Mouse (Mus musculus) forebrain, embryonic 12.5 days (tissue): ENCODE data around the gene Snip1. TPM values are rescaled to one million over a fixed set of nuclear protein-coding genes. Genes with fewer than 3 reads are reported as not detected.

Experiments
- ATAC-seq: fragments of 200-750 bp; cut with Nextera tagmentation; 2 replicates; pipeline ENCODE4 v1.8.0; 2017; ENCODE audit warnings: moderate TSS enrichment; ENCODE audit not compliant: low FRiP score
- H3K27ac ChIP-seq: fragments of 300-500 bp; sonication (generic); 2 replicates; pipeline ENCODE4 v1.5.1; 2016; ENCODE audit warnings: mild to moderate bottlenecking
- H3K27me3 ChIP-seq: fragments of 300-500 bp; sonication (generic); 2 replicates; pipeline ENCODE4 v1.6.1; 2016; ENCODE audit warnings: mild to moderate bottlenecking
- H3K36me3 ChIP-seq: fragments of 300-500 bp; sonication (generic); replicated peaks from 2 replicates; pipeline ENCODE4 v1.6.1; 2016; ENCODE audit warnings: mild to moderate bottlenecking
- H3K4me1 ChIP-seq: fragments of 300-500 bp; sonication (generic); 2 replicates; pipeline ENCODE4 v1.6.1; 2016
- H3K4me2 ChIP-seq: fragments of 300-500 bp; sonication (generic); 2 replicates; pipeline ENCODE4 v1.6.1; 2016; ENCODE audit warnings: mild to moderate bottlenecking, moderate library complexity
- H3K4me3 ChIP-seq: fragments of 300-500 bp; sonication (generic); replicated peaks from 2 replicates; pipeline ENCODE4 v1.5.1; 2016; ENCODE audit warnings: mild to moderate bottlenecking
- H3K9ac ChIP-seq: fragments of 300-500 bp; sonication (generic); 2 replicates; pipeline ENCODE4 v1.6.1; 2016; ENCODE audit warnings: mild to moderate bottlenecking
- H3K9me3 ChIP-seq: fragments of 300-500 bp; sonication (generic); 2 replicates; pipeline ENCODE4 v1.6.1; 2016
- WGBS: fragments of 180-500 bp; shearing (Covaris S2); methylation state at CpG from one replicate; pipeline ENCODE4 v1.1.7; 2016; 5-methylcytosine and 5-hydroxymethylcytosine counted together
- polyA plus RNA-seq: library from polyadenylated mRNA; unstranded; fragments of >200 nt; fragmentation: Nextera tagmentation; extraction: Ambion mirVana; gene quantifications from 2 replicates; pipeline ENCODE4 v1.2.1, GENCODE M21; 2016

Snip1 gene
- polyA plus RNA-seq, 1 experiment from 2014 or later: 32.2 TPM

DNA sequence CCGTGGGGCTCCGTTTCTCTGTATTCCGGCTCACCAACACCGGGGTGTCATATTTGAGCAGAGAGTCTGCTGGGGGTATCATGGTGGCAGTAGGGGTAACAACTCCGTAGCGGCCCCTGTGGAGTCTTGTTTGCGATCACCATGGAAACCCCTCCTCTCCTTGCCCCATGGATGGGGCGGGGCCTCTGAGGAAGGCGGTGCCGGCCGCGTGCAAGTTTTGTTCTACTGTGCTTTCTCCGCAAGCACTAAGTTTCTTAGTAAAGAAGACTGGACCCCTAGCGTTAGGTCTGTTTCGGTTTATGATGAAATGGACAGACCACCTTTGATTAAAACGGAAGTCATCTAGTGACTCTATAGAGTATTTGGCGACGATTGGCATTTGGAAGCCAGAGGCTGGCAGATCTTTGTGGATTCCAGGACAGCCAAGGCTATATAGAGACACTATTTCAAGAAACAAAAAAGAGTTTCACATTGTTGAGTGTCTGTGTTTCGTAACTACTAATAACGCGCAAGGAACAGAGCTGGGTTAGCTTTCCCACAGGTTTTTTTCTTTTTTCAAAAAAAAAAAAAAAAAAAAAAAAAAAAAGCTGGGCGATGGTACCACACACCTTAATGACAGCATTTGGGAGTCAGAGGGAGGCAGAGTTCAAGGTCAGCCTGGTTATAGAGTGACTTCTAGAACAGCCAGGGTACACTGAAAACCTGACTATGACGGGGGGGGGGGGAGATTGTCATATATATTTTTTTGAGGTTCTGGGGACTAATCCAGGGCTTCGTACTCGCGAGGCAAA is 760 bp upstream of the Snip1 start, which contains the start of gene Dnali1:
TSS of gene Dnali1 (minus strand) at position 187 of the 791 bp plus-strand sequence.
- Histone ChIP-seq H3K27ac (peak within 1 kb of the TSS; percentile 65), H3K9me3 (no peaks in the 10 kb centered on the region), H3K4me1 (peaks cover 21% of the 10 kb centered on the region), H3K27me3 (peaks cover 5% of the 10 kb centered on the region; the same call in 1 of the 2 replicates), H3K4me2 (peak within 1 kb of the TSS; percentile 90), H3K4me3 (peak within 1 kb of the TSS; percentile 98), H3K9ac (peak within 1 kb of the TSS; percentile 92), H3K36me3 (peaks cover 19% of the 10 kb centered on the region)
- peak; percentile 31; the same call in 1 of the 2 replicates for ATAC-seq
- WGBS: 4% methylated on average over 26 of the region's 26 CpGs

DNA sequence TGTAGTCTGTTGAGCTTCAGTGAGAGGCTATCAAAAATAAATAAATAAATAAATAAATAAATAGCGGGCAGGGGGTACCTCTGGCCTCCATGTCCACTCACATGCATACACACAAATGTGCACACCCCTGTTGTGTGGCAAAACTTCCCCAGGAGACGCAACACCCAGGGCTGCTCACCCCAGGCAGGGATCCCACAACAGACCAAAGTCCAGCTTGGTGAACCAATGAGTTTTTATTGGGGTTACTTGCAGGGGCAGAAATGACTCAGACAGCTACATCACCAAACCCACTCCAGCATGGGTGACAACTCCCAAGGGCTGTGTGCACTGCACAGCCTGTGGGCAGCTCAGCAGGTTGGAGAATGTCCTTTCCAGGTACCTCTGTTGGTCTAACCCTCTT is 11.2 kb downstream of the Snip1 start:
- no peaks in the 10 kb centered on the region for H3K27me3 ChIP-seq
- H3K9ac ChIP-seq: no peak overlapping the region
- H3K36me3 ChIP-seq: peaks cover 59% of the 10 kb centered on the region
- H3K4me3 ChIP-seq: no peak overlapping the region
- no peak overlapping the region for H3K4me2 ChIP-seq
- H3K9me3 ChIP-seq: no peaks in the 10 kb centered on the region
- no peak overlapping the region for H3K27ac ChIP-seq
- no peak for ATAC-seq
- H3K4me1 ChIP-seq: no peaks in the 10 kb centered on the region
- WGBS: 88% methylated on average over 2 of the region's 2 CpGs

DNA sequence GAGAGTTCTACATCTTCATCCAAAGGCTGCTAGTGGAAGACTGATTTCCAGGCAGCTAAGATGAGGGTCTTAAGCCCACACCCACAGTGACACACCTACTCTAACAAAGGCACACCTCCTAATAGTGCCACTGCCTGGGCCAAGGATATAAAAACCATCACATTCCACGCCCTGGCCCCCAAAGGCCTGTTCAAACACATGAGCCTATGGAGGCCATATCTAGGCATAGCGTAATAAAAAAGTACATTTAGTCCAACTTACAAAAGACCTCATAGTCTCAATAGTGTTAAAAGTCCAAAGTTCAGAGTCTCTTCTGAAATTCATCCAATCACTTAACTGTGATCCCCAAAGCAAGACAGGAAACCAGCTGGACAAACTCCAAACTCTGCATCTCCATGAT is 12.2 kb downstream of the Snip1 start:
- H3K4me1 ChIP-seq: no peaks in the 10 kb centered on the region
- H3K4me2 ChIP-seq: no peak overlapping the region
- peaks cover 49% of the 10 kb centered on the region for H3K36me3 ChIP-seq
- no peak overlapping the region for H3K4me3 ChIP-seq
- H3K27ac ChIP-seq: no peak overlapping the region
- no peaks in the 10 kb centered on the region for H3K9me3 ChIP-seq
- ATAC-seq: no peak
- 94% methylated on average over 2 of the region's 2 CpGs for WGBS
- H3K27me3 ChIP-seq: no peaks in the 10 kb centered on the region
- no peak overlapping the region for H3K9ac ChIP-seq

DNA sequence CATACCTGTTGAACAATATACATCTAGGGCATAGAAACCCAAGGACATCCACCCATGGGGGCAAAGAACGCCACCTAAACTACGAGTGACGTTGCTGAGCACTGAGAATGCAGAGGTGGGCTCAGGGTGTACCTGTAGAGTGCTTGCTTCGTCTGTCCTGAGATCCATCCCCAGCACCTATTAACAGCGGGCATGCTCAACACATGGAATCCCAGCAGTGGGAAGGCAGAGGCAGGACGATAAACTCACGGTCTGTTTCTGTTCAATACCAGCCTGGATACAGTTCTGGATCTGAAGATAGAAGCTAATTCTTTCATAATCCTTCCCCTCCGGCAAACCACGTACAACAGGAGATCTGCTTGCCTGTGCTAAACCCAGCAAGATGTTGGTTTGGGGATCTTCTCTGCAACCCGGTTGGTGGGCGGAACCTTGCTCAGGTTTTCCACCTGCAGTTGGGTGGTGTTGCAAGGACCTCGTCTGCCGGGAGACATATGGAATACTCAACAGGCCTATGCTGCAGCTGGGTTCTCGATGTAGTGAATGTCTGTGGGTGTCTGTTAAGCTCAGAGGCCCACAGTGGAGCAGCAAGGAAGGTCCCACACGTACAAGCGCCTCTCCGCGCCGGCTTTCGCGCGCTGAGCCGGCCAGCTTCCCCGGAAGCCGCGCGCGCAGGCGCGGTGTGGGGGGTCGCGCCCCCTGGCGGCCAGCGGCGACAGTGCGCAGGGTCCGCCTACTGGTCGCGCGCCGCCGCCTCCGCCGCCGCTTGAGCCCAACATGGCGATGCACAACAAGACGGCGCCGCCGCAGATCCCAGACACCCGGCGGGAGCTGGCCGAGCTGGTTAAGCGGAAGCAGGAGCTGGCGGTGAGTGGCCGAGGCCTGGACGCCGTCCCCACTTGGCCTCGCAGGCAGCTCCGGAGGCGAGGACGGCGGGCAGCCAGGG is 18.2 kb downstream of the Snip1 start, which contains the start of gene Meaf6:
TSS of gene Meaf6 (plus strand) at position 732 of the 943 bp plus-strand sequence.
- Histone ChIP-seq H3K9me3 (no peaks in the 10 kb centered on the region), H3K4me2 (peak within 1 kb of the TSS; percentile 85), H3K27ac (peak within 1 kb of the TSS; percentile 99), H3K36me3 (peaks cover 36% of the 10 kb centered on the region), H3K27me3 (no peaks in the 10 kb centered on the region), H3K9ac (peak within 1 kb of the TSS; percentile 90), H3K4me1 (peaks cover 24% of the 10 kb centered on the region), H3K4me3 (peak within 1 kb of the TSS; percentile 88)
- WGBS: 1% methylated on average over 62 of the region's 63 CpGs
- peak; percentile 89 for ATAC-seq

DNA sequence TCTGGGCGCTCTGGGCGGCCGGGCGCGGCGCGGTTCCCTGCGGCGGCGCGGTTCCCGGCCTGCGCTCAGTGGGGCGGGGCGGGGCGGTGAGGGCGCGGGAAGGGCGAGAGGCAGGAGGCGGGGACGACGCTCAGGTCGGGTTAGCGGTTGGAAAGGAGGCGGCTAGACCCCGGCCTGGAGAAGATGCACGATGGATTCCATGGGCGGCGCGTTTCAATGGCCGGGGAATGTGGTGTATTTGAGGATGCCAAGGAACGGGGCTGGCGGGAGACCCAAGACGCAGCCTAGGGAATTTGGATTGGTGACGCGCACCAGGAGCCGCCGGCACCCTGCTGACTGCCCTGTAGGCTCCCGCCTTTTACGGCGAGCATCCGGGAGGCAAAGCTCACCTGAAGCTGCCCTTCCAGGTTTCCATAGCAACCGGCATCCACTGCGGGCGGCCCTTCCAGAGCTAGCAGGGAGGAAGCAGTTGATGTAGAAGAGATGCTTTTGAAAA is 18.9 kb downstream of the Snip1 start:
- Histone ChIP-seq H3K4me1 (peaks cover 24% of the 10 kb centered on the region), H3K27me3 (no peaks in the 10 kb centered on the region), H3K4me3 (peak overlapping the region; percentile 88), H3K4me2 (peak overlapping the region; percentile 85), H3K27ac (peak overlapping the region; percentile 99), H3K9ac (peak overlapping the region; percentile 90), H3K9me3 (no peaks in the 10 kb centered on the region), H3K36me3 (peaks cover 43% of the 10 kb centered on the region)
- ATAC-seq: peak; percentile 94
- WGBS: under 1% methylated on average over 45 of the region's 45 CpGs

DNA sequence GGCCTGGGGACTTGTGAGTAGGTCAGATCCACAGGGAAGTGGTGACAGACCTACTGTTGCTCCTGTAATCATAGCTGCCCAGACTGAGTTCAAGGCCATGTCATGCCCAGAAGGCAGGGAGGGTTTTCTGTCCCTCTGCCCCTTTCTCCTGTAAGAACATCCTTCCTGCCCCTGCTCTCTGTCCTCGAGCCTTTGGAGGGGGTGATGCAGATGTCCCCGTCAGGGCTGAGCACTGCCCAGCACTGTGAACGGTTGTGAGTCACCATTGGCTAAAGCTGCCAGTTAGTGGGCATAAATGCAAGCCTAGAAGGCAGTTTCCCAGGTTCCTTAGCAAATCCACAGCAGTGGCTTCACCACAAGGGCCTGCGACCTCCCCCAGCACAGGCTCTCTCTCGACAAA is 26.6 kb downstream of the Snip1 start:
- WGBS: 93% methylated on average over 5 of the region's 5 CpGs
- ATAC-seq: no peak
- H3K36me3 ChIP-seq: peaks cover 50% of the 10 kb centered on the region

DNA sequence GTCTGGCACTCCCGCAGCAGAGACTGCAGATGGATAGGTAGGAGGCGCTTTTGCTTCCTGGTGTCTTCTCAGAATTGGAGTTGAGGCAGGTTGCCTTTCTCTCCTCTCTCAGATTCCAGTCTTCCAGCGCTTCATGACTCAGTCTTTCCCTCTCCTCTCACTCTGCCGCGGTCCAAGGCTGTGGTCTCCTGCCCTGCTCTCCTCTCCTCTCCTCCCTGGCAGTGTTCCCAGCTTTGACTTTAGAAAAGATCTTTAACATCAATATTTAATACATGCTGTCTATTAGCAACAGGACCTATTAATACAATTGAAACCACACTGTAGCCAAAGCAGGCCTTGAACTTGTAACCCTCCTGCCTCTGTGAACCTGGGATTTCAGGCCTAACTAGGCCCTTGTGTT is 29.6 kb downstream of the Snip1 start:
- Histone ChIP-seq H3K9me3 (no peaks in the 10 kb centered on the region), H3K4me1 (no peaks in the 10 kb centered on the region), H3K4me3 (no peak overlapping the region), H3K36me3 (peaks cover 19% of the 10 kb centered on the region), H3K27me3 (no peaks in the 10 kb centered on the region), H3K27ac (no peak overlapping the region), H3K4me2 (no peak overlapping the region), H3K9ac (no peak overlapping the region)
- WGBS: 94% methylated on average over 5 of the region's 5 CpGs
- ATAC-seq: no peak

More for the DNA sequence above, 26.6 kb downstream of the Snip1 start:
- no peaks in the 10 kb centered on the region for H3K27me3 ChIP-seq
- H3K9me3 ChIP-seq: no peaks in the 10 kb centered on the region
- H3K4me1 ChIP-seq: no peaks in the 10 kb centered on the region
- H3K4me2 ChIP-seq: no peak overlapping the region
- H3K4me3 ChIP-seq: no peak overlapping the region
- H3K9ac ChIP-seq: no peak overlapping the region
- H3K27ac ChIP-seq: no peak overlapping the region

DNA sequence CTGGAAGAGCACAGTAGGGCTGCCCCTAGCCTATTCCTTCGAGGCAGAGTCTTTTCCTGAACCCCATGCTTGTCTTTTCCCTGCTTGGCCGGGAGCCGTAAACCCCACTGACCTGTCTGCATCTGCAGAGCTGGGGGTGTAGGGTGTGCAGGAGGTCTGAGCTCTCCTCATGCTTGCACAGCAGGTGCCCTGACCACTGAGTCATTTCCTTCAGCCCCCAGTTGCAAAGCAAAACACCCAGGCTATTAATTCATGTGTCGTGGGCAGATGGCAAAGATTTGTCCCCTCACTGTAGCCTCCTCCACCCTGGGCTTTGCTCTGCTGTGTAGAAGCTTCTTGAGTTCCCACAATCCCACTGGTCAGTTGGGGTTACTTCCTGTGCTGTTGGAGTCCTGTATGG is 30.9 kb downstream of the Snip1 start:
- no peaks in the 10 kb centered on the region for H3K9me3 ChIP-seq
- ATAC-seq: no peak
- no peaks in the 10 kb centered on the region for H3K27me3 ChIP-seq
- no peaks in the 10 kb centered on the region for H3K4me1 ChIP-seq
- no peak overlapping the region for H3K4me3 ChIP-seq
- no peak overlapping the region for H3K9ac ChIP-seq
- 87% methylated on average over 4 of the region's 4 CpGs for WGBS
- H3K36me3 ChIP-seq: peaks cover 10% of the 10 kb centered on the region
- no peak overlapping the region for H3K4me2 ChIP-seq
- no peak overlapping the region for H3K27ac ChIP-seq

DNA sequence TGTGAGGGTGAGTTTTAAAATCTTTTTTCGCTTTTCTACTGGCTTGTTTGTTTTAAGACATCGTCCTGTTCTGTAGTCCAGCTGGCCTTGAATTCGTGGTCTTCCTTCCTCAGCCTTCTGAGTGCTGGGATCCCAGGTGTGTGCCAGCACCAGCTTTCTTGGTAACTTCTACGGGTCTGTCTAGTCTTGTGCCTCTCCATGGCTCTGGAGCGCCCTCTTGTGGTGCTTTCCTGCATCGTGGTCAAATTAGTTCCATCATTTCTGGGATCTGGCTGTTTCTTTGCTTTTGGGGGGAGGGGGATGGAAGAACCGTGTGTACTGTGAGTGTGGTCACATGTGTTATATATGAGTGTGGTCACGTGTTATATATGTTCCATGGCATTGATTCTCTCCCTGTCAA is 33.0 kb downstream of the Snip1 start:
- WGBS: 10% methylated on average over 8 of the region's 8 CpGs
- peak; percentile 57 for ATAC-seq
- peaks cover 21% of the 10 kb centered on the region for H3K36me3 ChIP-seq

DNA sequence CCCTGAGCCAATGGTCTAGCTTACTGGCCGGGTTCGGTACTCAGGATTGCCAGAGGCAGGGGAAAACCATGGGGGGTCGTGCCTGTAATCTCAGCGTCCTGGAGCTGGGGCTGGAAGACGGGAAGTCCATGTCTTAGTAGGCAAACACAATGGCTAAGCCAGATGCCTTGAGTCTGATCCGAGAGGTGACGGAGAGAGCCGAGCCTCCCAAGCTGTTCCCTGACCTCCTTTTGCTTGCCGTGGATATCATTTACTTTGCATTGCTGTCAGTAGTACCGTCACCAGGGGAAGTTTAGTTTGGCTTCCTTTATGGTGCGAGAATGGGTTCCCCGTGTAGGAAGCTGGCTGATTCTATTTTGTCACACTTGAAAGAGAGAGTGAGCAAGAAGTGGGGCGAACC is 34.9 kb downstream of the Snip1 start:
- Histone ChIP-seq H3K4me3 (no peak overlapping the region), H3K9ac (no peak overlapping the region), H3K36me3 (peaks cover 37% of the 10 kb centered on the region), H3K27ac (no peak overlapping the region), H3K27me3 (no peaks in the 10 kb centered on the region), H3K9me3 (no peaks in the 10 kb centered on the region), H3K4me1 (no peaks in the 10 kb centered on the region), H3K4me2 (no peak overlapping the region)
- ATAC-seq: no peak
- WGBS: 72% methylated on average over 13 of the region's 13 CpGs

More for the DNA sequence above, 33.0 kb downstream of the Snip1 start:
- Histone ChIP-seq H3K4me3 (no peak overlapping the region), H3K27me3 (no peaks in the 10 kb centered on the region), H3K9me3 (no peaks in the 10 kb centered on the region), H3K27ac (no peak overlapping the region), H3K9ac (no peak overlapping the region), H3K4me1 (no peaks in the 10 kb centered on the region), H3K4me2 (no peak overlapping the region)

DNA sequence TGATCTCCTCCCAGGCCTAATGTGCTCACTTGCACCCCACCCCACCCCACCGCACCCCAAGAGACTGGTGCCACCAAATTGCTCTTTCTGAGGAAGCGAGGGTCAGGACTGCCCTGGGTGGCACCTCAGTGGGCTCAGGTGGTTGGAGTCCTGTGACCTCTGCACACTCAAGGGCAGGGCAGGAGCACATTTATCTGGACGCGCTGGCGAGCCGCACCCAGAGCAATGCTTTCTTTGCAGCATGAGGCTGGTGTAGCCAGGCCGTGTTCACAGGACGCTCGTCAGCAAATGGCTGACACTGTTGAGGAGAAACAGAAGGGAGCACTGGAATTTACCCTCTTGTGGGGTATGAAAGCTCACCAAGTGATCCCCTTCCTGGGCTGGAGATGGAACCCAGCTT is 38.9 kb downstream of the Snip1 start:
- Histone ChIP-seq H3K4me1 (no peaks in the 10 kb centered on the region), H3K27me3 (no peaks in the 10 kb centered on the region), H3K4me2 (no peak overlapping the region), H3K36me3 (peaks cover 58% of the 10 kb centered on the region), H3K9ac (no peak overlapping the region), H3K9me3 (no peaks in the 10 kb centered on the region), H3K27ac (no peak overlapping the region), H3K4me3 (no peak overlapping the region)
- no peak for ATAC-seq
- WGBS: 95% methylated on average over 9 of the region's 9 CpGs

DNA sequence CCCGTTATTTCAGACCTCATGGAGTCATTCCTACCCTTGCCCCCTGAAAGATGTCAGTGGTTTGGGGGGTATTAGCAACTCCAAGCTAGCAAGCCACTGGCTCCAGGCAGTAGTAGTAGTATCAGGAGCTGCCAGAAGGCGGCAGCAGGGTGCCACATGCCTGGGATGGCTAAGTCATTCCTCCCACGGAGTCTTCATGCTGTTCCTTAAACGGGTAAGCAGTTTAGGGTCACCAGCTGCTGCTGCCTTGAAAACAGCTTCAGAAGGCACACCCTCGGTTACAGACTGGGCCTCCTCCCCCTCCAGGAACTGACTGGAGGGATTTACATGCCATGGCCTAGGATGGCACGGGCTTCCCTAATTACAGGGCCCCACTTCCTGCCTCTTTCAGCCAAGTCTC is 48.2 kb downstream of the Snip1 start:
- H3K4me3 ChIP-seq: no peak overlapping the region
- H3K9me3 ChIP-seq: no peaks in the 10 kb centered on the region
- H3K36me3 ChIP-seq: peaks cover 27% of the 10 kb centered on the region
- H3K9ac ChIP-seq: no peak overlapping the region
- peak; percentile 47 for ATAC-seq
- H3K27me3 ChIP-seq: no peaks in the 10 kb centered on the region
- peaks cover 14% of the 10 kb centered on the region; the same call in 1 of the 2 replicates for H3K4me1 ChIP-seq
- H3K27ac ChIP-seq: no peak overlapping the region
- H3K4me2 ChIP-seq: no peak overlapping the region
- 21% methylated on average over 6 of the region's 6 CpGs for WGBS
